Mouse (Mus musculus) ES-E14 (cell line): ENCODE measurements around the gene Gm9747. TPM values are rescaled to one million over a fixed set of nuclear protein-coding genes. Genes with fewer than 3 reads are reported as not detected.

Experiments used
- DNase-seq: peaks from one replicate; pipeline ENCODE4 v3.0.0-alpha.2; 2013; ENCODE audit warnings: low read depth, low spot score
- H3K27ac ChIP-seq: 2 replicates; pipeline ENCODE4 v1.5.1; 2012; ENCODE audit warnings: low read depth, mild to moderate bottlenecking, low read length, moderate library complexity, mixed read lengths; ENCODE audit not compliant: poor library complexity, insufficient read depth, severe bottlenecking
- H3K36me3 ChIP-seq: 2 replicates; pipeline ENCODE4 v1.6.1; 2012; ENCODE audit warnings: mild to moderate bottlenecking, low read length, moderate library complexity, mixed read lengths; ENCODE audit not compliant: control insufficient read depth, poor library complexity, insufficient read depth, severe bottlenecking
- H3K4me1 ChIP-seq, 2 experiments: fragments of 150-350 bp in 1 of 2; sonication (generic) in 1 of 2; 2 replicates each; pipeline ENCODE4 v1.6.1; 2012; ENCODE audit warnings: low read length in 2 of 2, mild to moderate bottlenecking in 1 of 2, mixed read lengths in 1 of 2; ENCODE audit not compliant: control insufficient read depth in 2 of 2, insufficient read depth in 2 of 2, poor library complexity in 1 of 2
- H3K4me3 ChIP-seq, 2 experiments: fragments of 150-350 bp in 1 of 2; sonication (generic) in 1 of 2; 2 replicates each; pipeline ENCODE4 v1.5.1; 2012; ENCODE audit warnings: low read length in 2 of 2, low read depth in 1 of 2, mild to moderate bottlenecking in 1 of 2, mixed read lengths in 1 of 2; ENCODE audit not compliant: insufficient read depth in 1 of 2, poor library complexity in 1 of 2, severe bottlenecking in 1 of 2
- H3K9ac ChIP-seq: 2 replicates; pipeline ENCODE4 v1.6.1; 2012; ENCODE audit warnings: low read depth, mild to moderate bottlenecking, low read length, mixed read lengths; ENCODE audit not compliant: poor library complexity, insufficient read depth, severe bottlenecking
- H3K9me3 ChIP-seq: fragments of 150-350 bp; sonication (generic); 2 replicates; pipeline ENCODE4 v1.6.1; 2012; ENCODE audit warnings: low read depth, mild to moderate bottlenecking, low read length; ENCODE audit not compliant: control insufficient read depth, insufficient read depth
- CHD2 ChIP-seq: IDR thresholded peaks from 2 replicates; pipeline ENCODE4 v1.6.1; 2014; ENCODE audit warnings: mild to moderate bottlenecking, low read depth, low read length, inconsistent platforms
- in situ Hi-C, 2 experiments: fragments of 600-800 bp; cut with MboI; formaldehyde crosslinking; loops; one replicate each; pipeline ENCODE4 v1.15.1; 2025; ENCODE audit warnings: low sequenced_read_pairs in 2 of 2, inconsistent platforms in 1 of 2; ENCODE audit not compliant: unreplicated experiment in 2 of 2
- total RNA-seq: library from RNA; depleted of rRNA; stranded (reverse); fragments of 300-350 nt; gene quantifications from 2 replicates; pipeline ENCODE4 v1.2.3, GENCODE M21; 2012; rRNA removed

Gene Gm9747
- total RNA-seq, 1 experiment = 0.67 TPM

- DNase-seq = no peak
- Histone ChIP-seq H3K36me3 (no peaks in the 10 kb centered on the region; the same call in 1 of the 2 replicates), H3K9me3 (no peaks in the 10 kb centered on the region), H3K4me1 (peaks cover 0 to 7% of the 10 kb centered on the region in 2 experiments; a peak in 1 of 4 replicates), H3K9ac (no peak overlapping the region), H3K4me3 (no peak overlapping the region), H3K27ac (no peak overlapping the region)
- in situ Hi-C loops = loop anchor here in 1 of 2 experiments (25.0 kb wide), 1 partner anchor 972 kb away; no protein-coding TSS in a partner anchor
- TF ChIP-seq CHD2 = no peak
Observed at GRCm38 (mm10) chr1:82284403-82284802, 51.5 kb downstream of the Gm9747 start.

Other genes with a start within 250 kb of the Gm9747 start
- 3.2 and 8.1 TPM in 2 replicates for gene Irs1, start 58.3 kb downstream of the Gm9747 start, total RNA-seq
- 14.1 and 20.6 TPM in 2 replicates for gene Rhbdd1, start 83.3 kb downstream of the Gm9747 start, total RNA-seq